13 mouse cellular contexts compared by ENCODE assay signal in the genomic region with DNA sequence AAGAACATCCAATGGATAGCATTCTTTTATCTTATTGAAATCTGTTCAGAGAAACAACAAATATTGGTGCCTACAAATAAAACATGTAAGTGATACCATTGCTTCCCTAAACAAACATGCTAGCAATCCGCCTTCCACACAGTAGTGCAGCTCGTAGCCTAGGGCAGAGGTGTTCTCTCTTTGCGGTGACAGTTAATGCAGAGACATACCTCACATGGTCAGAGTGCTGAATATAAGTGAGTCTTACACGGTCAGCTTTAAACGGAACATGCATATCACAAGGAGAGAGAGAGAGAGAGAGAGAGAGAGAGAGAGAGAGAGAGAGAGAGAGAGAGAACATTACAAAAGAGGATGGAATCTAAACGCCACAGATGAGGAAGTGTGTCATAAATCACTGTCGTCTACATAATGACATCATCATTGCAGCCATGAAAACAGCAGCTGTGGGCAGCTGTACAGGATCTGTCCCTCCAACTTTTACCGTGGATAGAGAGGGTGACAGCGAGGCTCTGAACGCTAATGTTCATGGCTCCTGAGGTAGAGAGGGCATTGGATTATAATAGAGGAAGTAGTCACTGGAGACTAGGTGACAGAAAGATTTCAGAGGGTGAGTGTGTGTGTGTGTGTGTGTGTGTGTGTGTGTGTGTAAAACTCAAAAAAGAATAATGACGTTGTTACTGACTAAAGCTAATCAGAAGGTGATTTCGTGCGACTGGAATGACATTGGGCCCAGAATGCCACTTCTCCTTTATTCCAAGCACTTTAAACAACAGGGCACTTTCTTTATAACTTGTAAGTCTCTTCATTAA. TPM values are rescaled to one million over a fixed set of nuclear protein-coding genes. Genes with fewer than 3 reads are reported as not detected.
DNase-seq lines count a peak whose midpoint lies in the region; ATAC-seq and TF ChIP-seq lines count a peak whose summit lies in the region.
"Had no signal": no experiment of that assay in that cellular context is flagged by ENCODE, and none has a peak within 500 bp of the region (broad histone marks: within the 10 kb centered on the region; RNA-seq: fewer than 3 reads in every experiment).

No protein-coding gene starts in this region.

- TF ChIP-seq CTCF in MEL (IDR thresholded peaks at IDR 0.05 in 2 of 3, conservative IDR thresholded peaks at IDR 0.05 in 1 of 3; ENCODE audit: control insufficient read depth in 1 of 3, insufficient read depth in 1 of 3, low read depth in 2 of 3, low read length in 3 of 3, poor library complexity in 1 of 3, severe bottlenecking in 1 of 3), result no peak

- H3K4me1 ChIP-seq in heart, embryonic 11.5 days (ENCODE audit: control insufficient read depth, insufficient read depth, low read length), result peaks cover 17% of the 10 kb centered on the region
- peaks cover 0 to 4% of the 10 kb centered on the region in 2 experiments; a peak in 1 of 4 replicates for H3K4me1 ChIP-seq in MEL (ENCODE audit: control insufficient read depth in 1 of 2, insufficient read depth in 2 of 2, low read length in 2 of 2)
- H3K4me1 ChIP-seq in embryonic facial prominence, embryonic 10.5 days, result peaks cover 12% of the 10 kb centered on the region

- no peak overlapping the region for H3K9ac ChIP-seq in heart, embryonic 11.5 days (ENCODE audit: low read depth, low read length)
- H3K9ac ChIP-seq in MEL (ENCODE audit: control insufficient read depth, low read depth, low read length, poor library complexity, severe bottlenecking), result no peak overlapping the region

- H3K79me2 ChIP-seq in MEL (ENCODE audit: control insufficient read depth, insufficient read depth, low read length, poor library complexity), result peaks cover 14% of the 10 kb centered on the region

- no peak for TF ChIP-seq POLR2A in MEL (IDR thresholded peaks at IDR 0.05; ENCODE audit: control insufficient read depth in 1 of 2, insufficient read depth in 1 of 2, low read depth in 1 of 2, low read length in 2 of 2, poor library complexity in 1 of 2)

- 0 out of 2 replicates have a peak, but pooled peaks cover 3% of the 10 kb centered on the region for H3K36me3 ChIP-seq in heart, embryonic 11.5 days (ENCODE audit: control insufficient read depth, insufficient read depth, low read length)
- H3K36me3 ChIP-seq in MEL (ENCODE audit: control insufficient read depth in 1 of 2, insufficient read depth in 2 of 2, low read length in 2 of 2), result peaks cover 0 to 3% of the 10 kb centered on the region in 2 experiments; a peak in 1 of 4 replicates
- H3K36me3 ChIP-seq in embryonic facial prominence, embryonic 10.5 days (replicated peaks), result peaks cover 26% of the 10 kb centered on the region

- WGBS in heart, embryonic 11.5 days (ENCODE audit: insufficient replicate concordance), result 60% methylated on average over 13 of the region's 13 CpGs
- 91% methylated on average over 13 of the region's 13 CpGs for WGBS in embryonic facial prominence, embryonic 10.5 days

- H3K4me2 ChIP-seq in heart, embryonic 11.5 days, result peak overlapping the region; percentile 38

- H3K4me3 ChIP-seq in heart, embryonic 11.5 days (ENCODE audit: low read depth, low read length), result no peak overlapping the region
- no peak overlapping the region for H3K4me3 ChIP-seq in MEL (ENCODE audit: control insufficient read depth in 1 of 2, insufficient read depth in 1 of 2, low read depth in 2 of 2, low read length in 2 of 2)
- H3K4me3 ChIP-seq in embryonic facial prominence, embryonic 10.5 days, result no peak overlapping the region

- H3K9me3 ChIP-seq in heart, embryonic 11.5 days (replicated peaks; ENCODE audit: control insufficient read depth, low read length), result no peaks in the 10 kb centered on the region
- no peaks in the 10 kb centered on the region for H3K9me3 ChIP-seq in MEL (replicated peaks; ENCODE audit: insufficient read depth, low read length)
- no peaks in the 10 kb centered on the region for H3K9me3 ChIP-seq in embryonic facial prominence, embryonic 10.5 days

- TF ChIP-seq RAD21 in MEL (IDR thresholded peaks at IDR 0.05; ENCODE audit: low read depth, low read length), result no peak

- no peak for DNase-seq in heart, postnatal 4 days
- peak; percentile 52 for DNase-seq in kidney, postnatal 14 days
- DNase-seq in kidney, postnatal 25 days, result no peak
- DNase-seq in MEL (ENCODE audit: low read depth, low spot score), result peak; percentile 17
- no peak for DNase-seq in embryonic facial prominence, embryonic 10.5 days (ENCODE audit: low spot score)
- DNase-seq in right cerebral cortex, postnatal 14 days, result no peak
- DNase-seq: cerebellum, postnatal 10 days; gastrocnemius, postnatal 14 days; right cerebral cortex, postnatal 4 days; thymus, adult 18-20 months had no signal

- TF ChIP-seq EP300 in MEL (IDR thresholded peaks at IDR 0.05; ENCODE audit: low read depth in 1 of 2, low read length in 2 of 2), result no peak

- H3K27me3 ChIP-seq in heart, embryonic 11.5 days (ENCODE audit: control insufficient read depth, insufficient read depth, low read length), result no peaks in the 10 kb centered on the region
- no peaks in the 10 kb centered on the region for H3K27me3 ChIP-seq in MEL (ENCODE audit: control insufficient read depth in 1 of 2, insufficient read depth in 2 of 2, low read length in 2 of 2)
- H3K27me3 ChIP-seq in embryonic facial prominence, embryonic 10.5 days (replicated peaks; ENCODE audit: low read depth, poor library complexity, severe bottlenecking), result no peaks in the 10 kb centered on the region

- no peak for ATAC-seq in heart, embryonic 11.5 days (replicated peaks; ENCODE audit: insufficient number of reproducible peaks, low FRiP score, low TSS enrichment)
- peak; percentile 87 for ATAC-seq in megakaryocyte, adult 5-6 weeks (ENCODE audit: poor library complexity, severe bottlenecking)
- ATAC-seq: CD4-positive, CD25-positive, alpha-beta regulatory T cell, adult 4 months had no signal

- peak overlapping the region; percentile 69 for H3K27ac ChIP-seq in heart, embryonic 11.5 days (ENCODE audit: low read depth, low read length)
- H3K27ac ChIP-seq in MEL (ENCODE audit: control insufficient read depth, low read depth, low read length), result no peak overlapping the region
- H3K27ac ChIP-seq in embryonic facial prominence, embryonic 10.5 days (replicated peaks), result no peak overlapping the region

TF ChIP-seq in MEL, 35 proteins besides CTCF, POLR2A, EP300 and RAD21:
- TF ChIP-seq JUND (IDR thresholded peaks at IDR 0.05; ENCODE audit: low read depth, low read length), result 0 out of 2 replicates have a peak, but pooled peaks have one; percentile 54
- TF ChIP-seq UBTF (IDR thresholded peaks at IDR 0.05; ENCODE audit: borderline replicate concordance, insufficient read depth, low read depth, low read length), result no peak

RNA-seq across cellular contexts. Expression of a gene that starts 52.4 kb away (rescaled TPM):
- polyA plus RNA-seq in heart, embryonic 11.5 days (2014; fragmentation: Nextera tagmentation; extraction: Ambion mirVana), result 94.3 and 104 TPM in 2 replicates
- total RNA-seq in heart, postnatal 4 days (2021), result 10 to 100 TPM; 82.7 to 83.4 TPM
- 23.5 and 29.4 TPM in 2 replicates for total RNA-seq in MEL (2012; rRNA removed)
- 10 to 100 TPM in 1 of 2 experiments, not detected in 1; 26.6 TPM for polyA plus RNA-seq in MEL (2012; ENCODE audit: insufficient read depth in 1 of 2, insufficient read length in 2 of 2, low read depth in 1 of 2, low replicate concordance in 2 of 2, missing spikeins in 1 of 2)
- total RNA-seq in megakaryocyte, adult 5-6 weeks (2015), result 81.2 and 94.2 TPM in 2 replicates
- 118 and 132 TPM in 2 replicates for total RNA-seq in megakaryocyte, adult 5-6 weeks (2017)
- 92.3 and 101 TPM in 2 replicates for polyA plus RNA-seq in embryonic facial prominence, embryonic 10.5 days (2016; fragmentation: Nextera tagmentation; extraction: Ambion mirVana)

Comparison
In these comparisons a context has a peak if more than half of its experiments do, and no peak if none do; other contexts are left out.
1. DNase-seq: peak in kidney, postnatal 14 days (single experiment) and MEL (single experiment); none in heart, postnatal 4 days (single experiment), kidney, postnatal 25 days (0 of 2), embryonic facial prominence, embryonic 10.5 days (single experiment) and right cerebral cortex, postnatal 14 days (single experiment).